Mouse (Mus musculus) forebrain, embryonic 15.5 days (tissue): ENCODE measurements around the gene Cfp. TPM values are rescaled to one million over a fixed set of nuclear protein-coding genes. Genes with fewer than 3 reads are reported as not detected.

Experiments used
- ATAC-seq: fragments of 200-750 bp; cut with Nextera tagmentation; replicated peaks from 2 replicates; pipeline ENCODE4 v1.8.0; 2017; ENCODE audit warnings: mild to moderate bottlenecking, moderate TSS enrichment, moderate library complexity
- H3K27ac ChIP-seq: fragments of 300-500 bp; sonication (generic); replicated peaks from 2 replicates; pipeline ENCODE4 v1.5.1; 2015; ENCODE audit warnings: mild to moderate bottlenecking, inconsistent platforms
- H3K27me3 ChIP-seq: fragments of 300-500 bp; sonication (generic); 2 replicates; pipeline ENCODE4 v1.6.1; 2015; ENCODE audit warnings: inconsistent platforms
- H3K36me3 ChIP-seq: fragments of 300-500 bp; sonication (generic); 2 replicates; pipeline ENCODE4 v1.6.1; 2015; ENCODE audit warnings: mild to moderate bottlenecking, inconsistent platforms
- H3K4me1 ChIP-seq: fragments of 300-500 bp; sonication (generic); 2 replicates; pipeline ENCODE4 v1.6.1; 2015; ENCODE audit warnings: inconsistent platforms
- H3K4me2 ChIP-seq: fragments of 300-500 bp; sonication (generic); replicated peaks from 2 replicates; pipeline ENCODE4 v1.6.1; 2015; ENCODE audit warnings: mild to moderate bottlenecking, inconsistent platforms
- H3K4me3 ChIP-seq: fragments of 300-500 bp; sonication (generic); 2 replicates; pipeline ENCODE4 v1.5.1; 2015; ENCODE audit warnings: mild to moderate bottlenecking, inconsistent platforms
- H3K9ac ChIP-seq: fragments of 300-500 bp; sonication (generic); replicated peaks from 2 replicates; pipeline ENCODE4 v1.6.1; 2015; ENCODE audit warnings: mild to moderate bottlenecking, inconsistent platforms
- H3K9me3 ChIP-seq: fragments of 300-500 bp; sonication (generic); 2 replicates; pipeline ENCODE4 v1.6.1; 2016; ENCODE audit warnings: inconsistent platforms
- WGBS: fragments of 180-500 bp; shearing (Covaris S2); methylation state at CpG from one replicate; pipeline ENCODE4 v1.1.7; 2015; ENCODE audit warnings: mixed read lengths; 5-methylcytosine and 5-hydroxymethylcytosine counted together
- polyA plus RNA-seq: library from polyadenylated mRNA; unstranded; fragments of >200 nt; fragmentation: Nextera tagmentation; extraction: Ambion mirVana; gene quantifications from 2 replicates; pipeline ENCODE4 v1.2.1, GENCODE M21; 2015

The Cfp gene
- polyA plus RNA-seq, result 5.9 and 6.3 TPM in 2 replicates

DNA sequence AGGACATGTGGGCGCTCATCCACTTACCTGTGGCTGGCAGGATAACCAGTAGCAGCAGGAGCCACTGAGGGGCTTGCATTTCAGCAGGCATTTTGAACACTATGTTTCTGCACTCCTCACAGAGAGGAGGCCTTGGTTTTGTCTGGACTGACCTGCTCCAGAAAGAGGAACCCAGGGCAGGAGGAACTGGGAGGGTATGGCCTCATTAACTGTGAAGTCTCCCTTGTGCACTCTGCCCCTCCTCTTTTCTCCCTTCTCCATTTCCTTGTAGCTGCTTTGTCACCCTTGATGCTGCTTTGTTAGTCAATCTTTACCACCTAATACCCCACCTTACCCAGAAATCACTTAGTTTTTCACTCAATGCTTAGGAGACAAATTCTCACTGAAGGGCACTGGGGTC lies at the start of gene Cfp:
Gene Cfp (minus strand): TSS at position 192 of the 400 bp plus-strand sequence.
- Histone ChIP-seq H3K27ac (no peak within 1 kb of the TSS), H3K4me3 (no peak within 1 kb of the TSS), H3K9me3 (no peaks in the 10 kb centered on the region), H3K4me1 (no peaks in the 10 kb centered on the region), H3K9ac (no peak within 1 kb of the TSS), H3K36me3 (peaks cover 15% of the 10 kb centered on the region; the same call in 1 of the 2 replicates), H3K27me3 (no peaks in the 10 kb centered on the region), H3K4me2 (no peak within 1 kb of the TSS)
- no peak for ATAC-seq
- 81% methylated on average over 1 of the region's 1 CpGs for WGBS

DNA sequence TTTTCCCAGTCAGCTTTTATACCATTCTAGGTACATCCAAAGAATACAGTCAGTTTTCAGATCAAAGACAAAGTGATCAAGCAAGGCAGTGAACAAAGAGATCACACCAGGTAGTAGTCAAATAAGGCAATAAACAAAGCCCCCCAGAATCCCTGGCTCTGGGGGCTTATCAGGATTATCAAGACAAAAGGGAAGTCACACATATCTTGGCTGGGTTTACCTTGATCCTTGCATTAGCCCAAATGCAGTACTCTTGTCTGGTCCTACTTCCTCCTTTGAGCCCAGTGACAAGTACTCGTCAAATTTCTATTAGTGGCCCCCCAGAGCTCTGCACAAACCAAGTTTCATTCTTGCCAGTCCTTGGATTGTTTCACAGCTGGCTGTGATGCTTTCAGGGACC lies 49.5 kb upstream of the Cfp start:
- Histone ChIP-seq H3K36me3 (no peaks in the 10 kb centered on the region), H3K4me2 (no peak overlapping the region), H3K27me3 (no peaks in the 10 kb centered on the region), H3K27ac (no peak overlapping the region), H3K9me3 (no peaks in the 10 kb centered on the region), H3K4me1 (no peaks in the 10 kb centered on the region), H3K9ac (no peak overlapping the region), H3K4me3 (no peak overlapping the region)
- ATAC-seq, result no peak
- 57% methylated on average over 1 of the region's 1 CpGs for WGBS

DNA sequence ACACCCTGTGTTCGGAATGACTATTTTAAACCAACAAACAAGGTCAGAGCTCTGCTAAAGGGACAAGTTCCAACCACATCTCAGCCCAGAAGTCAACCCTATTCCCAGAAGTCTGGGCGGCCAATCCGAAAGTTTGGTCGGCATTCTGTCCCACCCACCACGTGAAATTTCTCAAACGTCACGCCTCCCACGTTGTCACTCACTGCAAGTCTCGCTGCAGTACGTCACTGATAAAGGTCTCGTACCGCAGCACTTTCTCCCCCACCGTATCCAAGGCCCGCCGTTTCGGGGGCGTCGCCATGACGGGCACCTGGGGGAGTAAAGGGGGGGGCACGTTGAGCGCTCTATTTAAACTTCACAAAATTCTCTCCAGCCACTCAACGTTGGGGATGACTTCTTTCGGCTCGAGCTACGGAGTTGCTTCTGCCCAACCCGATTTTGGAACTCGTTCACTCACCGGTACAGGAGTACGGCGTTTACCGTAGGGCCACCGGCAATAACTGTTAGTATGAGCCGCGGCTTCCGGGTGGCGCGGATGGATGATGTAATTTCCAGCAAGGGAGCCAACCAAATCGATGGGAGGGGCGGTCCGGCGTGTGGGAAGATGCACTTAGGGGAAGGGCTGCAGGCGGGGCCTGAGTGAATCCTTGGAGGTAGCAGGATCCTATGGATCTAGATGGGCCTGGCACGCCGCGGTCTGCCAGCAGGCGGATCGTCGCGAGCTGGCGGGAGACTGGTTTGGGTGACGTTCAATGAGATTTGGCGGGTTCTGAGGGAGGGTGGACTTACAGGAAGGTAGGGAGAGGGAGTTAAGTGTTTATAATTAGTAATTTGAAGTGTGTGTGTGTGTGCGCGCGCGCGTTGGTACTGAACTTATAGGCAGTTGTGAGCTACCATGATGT lies 30.4 kb upstream of the Cfp start, which contains the start of gene Uxt:
Gene Uxt (minus strand): TSS at position 541 of the 902 bp plus-strand sequence.
- WGBS, result 15% methylated on average over 57 of the region's 57 CpGs
- H3K4me1 ChIP-seq, result peaks cover 6% of the 10 kb centered on the region; the same call in 1 of the 2 replicates
- H3K27me3 ChIP-seq, result no peaks in the 10 kb centered on the region
- H3K4me2 ChIP-seq, result peak within 1 kb of the TSS; percentile 43
- H3K4me3 ChIP-seq, result peak within 1 kb of the TSS; percentile 56
- no peaks in the 10 kb centered on the region for H3K9me3 ChIP-seq
- peak within 1 kb of the TSS; percentile 52 for H3K9ac ChIP-seq
- peak; percentile 98 for ATAC-seq
- peaks cover 3% of the 10 kb centered on the region; the same call in 1 of the 2 replicates for H3K36me3 ChIP-seq
- peak within 1 kb of the TSS; percentile 84 for H3K27ac ChIP-seq

DNA sequence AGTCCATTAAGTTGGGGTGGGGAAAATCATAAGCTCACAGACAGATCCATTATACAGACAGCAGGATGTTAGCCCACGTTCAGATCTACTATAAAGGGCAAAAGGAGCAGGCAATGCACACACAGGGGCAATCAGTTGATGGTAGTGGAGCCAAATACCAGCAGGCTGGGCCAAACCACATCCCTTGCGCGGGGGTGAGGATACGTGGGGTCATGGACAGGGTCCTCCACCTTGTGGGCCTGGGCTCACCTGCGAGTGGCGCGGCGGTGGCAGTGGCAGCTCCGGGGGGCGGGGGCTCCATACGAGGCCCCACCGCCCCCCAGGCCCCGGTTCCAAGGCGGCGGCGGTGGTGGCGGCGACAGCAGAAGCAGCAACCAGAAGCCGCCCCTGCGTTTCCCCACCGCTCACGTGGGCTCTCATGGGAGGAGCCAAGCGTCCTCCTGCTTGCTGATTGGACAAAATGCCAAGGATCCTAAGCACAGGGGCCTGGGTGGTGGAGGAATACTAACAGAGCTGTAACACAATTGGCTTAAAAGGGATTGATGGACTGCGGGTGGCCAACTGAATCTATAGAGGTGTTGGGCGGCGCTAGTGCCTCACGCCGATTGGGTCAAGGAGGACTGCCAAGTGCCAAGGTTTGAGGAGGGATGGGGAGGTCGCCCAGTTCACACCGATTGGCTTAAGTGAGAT lies 19.0 kb upstream of the Cfp start, which contains the start of gene Elk1:
Gene Elk1 (minus strand): TSS at position 418 of the 690 bp plus-strand sequence.
- Histone ChIP-seq H3K4me3 (peak within 1 kb of the TSS; percentile 70), H3K4me1 (peaks cover 14% of the 10 kb centered on the region), H3K9ac (peak within 1 kb of the TSS; percentile 67), H3K4me2 (peak within 1 kb of the TSS; percentile 46), H3K9me3 (no peaks in the 10 kb centered on the region), H3K27ac (peak within 1 kb of the TSS; percentile 82), H3K27me3 (no peaks in the 10 kb centered on the region), H3K36me3 (no peaks in the 10 kb centered on the region)
- 25% methylated on average over 30 of the region's 30 CpGs for WGBS
- ATAC-seq, result peak; percentile 98

DNA sequence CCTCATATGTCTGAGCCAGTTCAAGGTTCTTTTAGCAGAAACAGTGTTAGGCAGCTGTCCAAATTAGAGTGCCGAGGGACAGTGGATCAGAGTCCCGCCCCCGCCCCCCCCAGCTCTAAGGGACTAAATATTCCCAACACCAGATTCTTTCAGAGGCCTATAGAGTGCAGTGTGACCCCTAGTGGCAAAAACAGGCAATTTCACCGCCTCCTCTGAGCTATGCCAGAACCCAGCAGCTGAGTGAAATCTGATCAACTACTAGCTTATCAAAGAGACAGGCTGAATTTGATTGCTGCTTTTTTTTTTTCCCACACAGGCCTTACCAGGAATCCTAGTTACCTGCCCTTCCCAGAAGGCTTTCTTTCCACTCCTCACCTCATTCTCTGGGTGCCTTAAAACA lies 14.7 kb upstream of the Cfp start:
- ATAC-seq, result no peak
- Histone ChIP-seq H3K9me3 (no peaks in the 10 kb centered on the region), H3K4me1 (peaks cover 14% of the 10 kb centered on the region), H3K27me3 (no peaks in the 10 kb centered on the region), H3K4me3 (no peak overlapping the region), H3K36me3 (no peaks in the 10 kb centered on the region), H3K9ac (no peak overlapping the region), H3K4me2 (no peak overlapping the region), H3K27ac (no peak overlapping the region)
- WGBS, result 16% methylated on average over 4 of the region's 4 CpGs

DNA sequence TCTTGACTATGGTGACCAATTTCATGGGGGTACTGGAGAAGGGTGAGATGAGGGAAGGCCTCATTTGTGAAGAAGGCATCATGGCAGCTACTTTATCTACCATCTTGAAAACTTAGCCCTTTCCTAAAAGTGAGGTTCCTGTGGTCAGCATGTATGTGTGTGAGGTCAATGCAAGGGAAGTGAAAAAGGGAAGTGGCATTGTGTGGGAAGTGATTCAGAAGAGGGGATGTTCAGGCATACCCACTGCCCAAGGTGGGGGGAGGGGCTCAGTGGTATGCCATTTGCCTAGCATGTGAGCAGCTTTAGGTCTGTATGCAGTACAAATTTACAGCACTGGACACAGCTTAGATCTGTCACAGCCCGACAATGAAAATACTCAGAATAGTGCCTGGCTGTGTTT lies 608 bp upstream of the Cfp start:
- Histone ChIP-seq H3K9ac (no peak overlapping the region), H3K4me3 (no peak overlapping the region), H3K36me3 (peaks cover 14% of the 10 kb centered on the region; the same call in 1 of the 2 replicates), H3K4me2 (no peak overlapping the region), H3K9me3 (no peaks in the 10 kb centered on the region), H3K27ac (no peak overlapping the region), H3K4me1 (no peaks in the 10 kb centered on the region), H3K27me3 (no peaks in the 10 kb centered on the region)
- no peak for ATAC-seq
- 93% methylated on average over 1 of the region's 1 CpGs for whole genome bisulfite sequencing

DNA sequence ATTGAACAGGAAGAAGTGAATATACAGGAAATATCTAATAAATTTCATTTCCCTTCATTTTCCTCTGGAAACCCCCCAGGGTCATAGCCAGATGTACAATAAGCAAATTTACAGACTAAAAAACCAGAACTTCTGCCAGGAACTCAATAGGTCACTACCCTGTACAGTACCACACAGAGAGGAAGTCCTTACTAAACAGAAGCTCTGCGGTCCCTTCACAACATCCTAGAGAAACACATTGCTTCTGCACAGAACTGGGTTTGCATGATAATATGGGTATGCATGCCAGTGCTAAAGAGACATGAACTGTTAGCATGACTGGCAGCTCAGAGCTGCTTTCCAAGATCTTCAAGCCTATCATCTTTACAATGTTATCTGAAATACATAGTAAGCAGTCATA lies 1.5 kb downstream of the Cfp start:
- Histone ChIP-seq H3K36me3 (peaks cover 12% of the 10 kb centered on the region; the same call in 1 of the 2 replicates), H3K27ac (no peak overlapping the region)
- no peak for ATAC-seq

DNA sequence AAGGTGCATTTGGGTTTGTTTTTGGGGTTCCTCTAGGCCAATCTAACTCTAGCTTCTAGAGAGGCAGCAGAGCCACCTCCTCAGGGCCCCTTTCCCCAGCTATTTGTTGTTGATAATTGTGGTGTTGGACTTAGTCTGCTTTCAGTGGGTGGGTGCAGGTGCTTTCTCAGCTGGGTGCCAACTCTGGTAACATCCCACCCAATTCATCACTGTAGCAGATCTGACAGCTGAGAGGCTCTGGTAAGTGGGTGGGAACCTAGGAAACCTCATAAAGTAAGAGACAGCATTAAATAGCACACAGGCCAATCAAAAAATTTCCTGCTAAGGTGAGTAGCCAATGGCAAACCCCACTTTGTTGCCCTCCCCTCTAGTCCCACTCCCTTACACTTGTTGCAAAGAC lies 6.4 kb downstream of the Cfp start:
- no peaks in the 10 kb centered on the region for H3K27me3 ChIP-seq
- ATAC-seq, result no peak
- 0 out of 2 replicates have a peak, but pooled peaks cover 2% of the 10 kb centered on the region for H3K4me1 ChIP-seq
- no peak overlapping the region for H3K9ac ChIP-seq
- no peak overlapping the region for H3K4me3 ChIP-seq
- H3K36me3 ChIP-seq, result peaks cover 10% of the 10 kb centered on the region; the same call in 1 of the 2 replicates
- H3K9me3 ChIP-seq, result no peaks in the 10 kb centered on the region
- H3K4me2 ChIP-seq, result no peak overlapping the region
- no peak overlapping the region for H3K27ac ChIP-seq

More for the DNA sequence above, 1.5 kb downstream of the Cfp start:
- no peak overlapping the region for H3K9ac ChIP-seq
- 96% methylated on average over 1 of the region's 1 CpGs for WGBS
- H3K4me2 ChIP-seq, result no peak overlapping the region
- H3K4me3 ChIP-seq, result no peak overlapping the region
- H3K9me3 ChIP-seq, result no peaks in the 10 kb centered on the region
- no peaks in the 10 kb centered on the region for H3K27me3 ChIP-seq
- no peaks in the 10 kb centered on the region for H3K4me1 ChIP-seq

DNA sequence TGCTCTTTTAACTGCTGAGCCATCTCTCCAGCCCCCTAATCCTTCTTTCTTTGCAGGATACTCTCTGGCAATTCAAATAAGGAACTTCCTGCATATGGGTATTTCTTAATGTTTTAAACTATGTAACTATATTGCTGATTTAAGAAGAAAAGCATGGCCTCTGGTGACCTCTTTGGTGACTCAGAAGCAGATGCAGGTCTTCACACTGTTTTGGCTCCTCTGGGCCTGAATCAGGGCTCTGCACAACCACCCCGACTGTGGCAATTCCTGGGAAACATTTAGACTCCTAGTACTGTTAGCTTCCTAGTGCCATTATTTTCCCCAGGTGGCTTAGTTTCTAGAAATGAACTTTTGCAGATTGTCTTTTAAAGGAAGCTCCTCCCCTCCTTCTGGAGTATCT lies 7.8 kb downstream of the Cfp start:
- WGBS, result 87% methylated on average over 1 of the region's 1 CpGs
- no peak overlapping the region for H3K4me3 ChIP-seq
- ATAC-seq, result no peak

DNA sequence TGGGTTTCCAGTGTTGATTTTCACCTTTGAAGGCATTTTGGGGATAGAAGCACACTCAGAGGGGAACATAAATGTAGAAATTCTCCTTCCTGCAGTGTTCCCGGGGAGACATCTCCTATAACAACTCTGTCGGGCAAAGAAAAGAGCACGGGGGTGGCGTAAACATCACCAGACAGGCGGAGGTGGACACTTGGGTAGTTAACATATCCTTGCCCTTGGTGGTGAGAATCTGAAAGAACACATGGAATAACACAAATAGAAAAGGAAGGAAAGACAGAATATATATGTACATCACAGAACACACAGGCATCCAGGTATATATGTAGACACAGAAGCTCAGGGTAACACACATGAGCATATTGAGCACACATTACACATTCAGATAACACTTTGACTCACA lies 10.0 kb downstream of the Cfp start:
- whole genome bisulfite sequencing, result 40% methylated on average over 5 of the region's 5 CpGs

More for the DNA sequence above, 7.8 kb downstream of the Cfp start:
- Histone ChIP-seq H3K36me3 (peaks cover 9% of the 10 kb centered on the region; the same call in 1 of the 2 replicates), H3K4me2 (no peak overlapping the region), H3K4me1 (peaks cover 10% of the 10 kb centered on the region; the same call in 1 of the 2 replicates), H3K9me3 (no peaks in the 10 kb centered on the region), H3K9ac (no peak overlapping the region), H3K27me3 (no peaks in the 10 kb centered on the region), H3K27ac (no peak overlapping the region)

DNA sequence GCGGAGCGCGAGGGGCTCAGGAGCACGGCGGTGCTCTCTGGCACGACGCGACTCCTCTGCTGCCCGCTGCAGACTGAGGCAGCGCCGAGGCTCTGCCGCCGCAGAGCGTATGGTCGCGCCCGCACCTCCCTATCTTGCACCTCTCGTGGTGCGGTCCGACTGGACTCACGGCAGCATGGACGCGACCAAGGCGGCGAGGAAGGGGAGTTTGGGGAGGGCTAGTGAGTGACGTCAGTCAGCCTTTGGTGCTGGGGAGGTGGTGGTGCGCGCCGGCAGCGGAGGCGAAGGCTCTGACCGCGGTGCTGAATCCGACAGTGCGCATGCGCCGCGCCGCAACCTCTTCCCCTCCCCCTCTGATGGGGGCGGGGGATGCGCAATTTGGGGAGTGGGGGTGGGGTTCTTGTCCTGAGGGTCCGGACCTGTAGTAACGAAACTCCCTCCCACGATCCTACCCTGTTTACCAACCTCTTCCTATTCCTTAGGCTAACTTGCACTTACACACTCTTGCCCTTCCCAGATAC lies 10.5 kb downstream of the Cfp start, which contains the start of gene Syn1:
Gene Syn1 (minus strand): TSS at position 161 of the 521 bp plus-strand sequence.
- Histone ChIP-seq H3K4me2 (peak within 1 kb of the TSS; percentile 60), H3K4me3 (peak within 1 kb of the TSS; percentile 64), H3K27me3 (no peaks in the 10 kb centered on the region), H3K4me1 (peaks cover 10% of the 10 kb centered on the region; the same call in 1 of the 2 replicates), H3K27ac (peak within 1 kb of the TSS; percentile 79), H3K9me3 (no peaks in the 10 kb centered on the region), H3K9ac (peak within 1 kb of the TSS; percentile 59), H3K36me3 (no peaks in the 10 kb centered on the region)
- peak; percentile 98 for ATAC-seq
- WGBS, result 13% methylated on average over 28 of the region's 44 CpGs

More for the DNA sequence above, 10.0 kb downstream of the Cfp start:
- H3K4me1 ChIP-seq, result peaks cover 10% of the 10 kb centered on the region; the same call in 1 of the 2 replicates
- peak overlapping the region; percentile 40 for H3K27ac ChIP-seq
- ATAC-seq, result no peak; the same call in 1 of the 2 replicates
- H3K36me3 ChIP-seq, result 0 out of 2 replicates have a peak, but pooled peaks cover under 1% of the 10 kb centered on the region
- H3K9ac ChIP-seq, result no peak overlapping the region
- peak overlapping the region; percentile 64 for H3K4me3 ChIP-seq
- no peaks in the 10 kb centered on the region for H3K27me3 ChIP-seq
- peak overlapping the region; percentile 60 for H3K4me2 ChIP-seq
- no peaks in the 10 kb centered on the region for H3K9me3 ChIP-seq
